Mouse (Mus musculus): ENCODE measurements around the gene Runx2. TPM values are rescaled to one million over a fixed set of nuclear protein-coding genes. Genes with fewer than 3 reads are reported as not detected.

Gene Runx2
- polyA plus RNA-seq, 1 experiment from 2014 or later, result 4.6 TPM

GRCm38 (mm10) chr17:44672806-44673205 is 141.8 kb downstream of the Runx2 start:
- H3K9ac ChIP-seq (replicated peaks), result no peak overlapping the region
- H3K4me3 ChIP-seq, result no peak overlapping the region
- H3K27me3 ChIP-seq, result peaks cover 46% of the 10 kb centered on the region
- 69% methylated on average over 7 of the region's 7 CpGs for WGBS
- no peak overlapping the region for H3K27ac ChIP-seq (replicated peaks)
- peaks cover 7% of the 10 kb centered on the region; the same call in 1 of the 2 replicates for H3K4me1 ChIP-seq
- H3K36me3 ChIP-seq, result no peaks in the 10 kb centered on the region
- no peaks in the 10 kb centered on the region for H3K9me3 ChIP-seq
- ATAC-seq (ENCODE audit: low FRiP score, low read depth), result no peak
- H3K4me2 ChIP-seq (replicated peaks), result no peak overlapping the region

- H3K27ac ChIP-seq (replicated peaks), result no peak overlapping the region
- ATAC-seq (ENCODE audit: low FRiP score, low read depth), result no peak
- no peak overlapping the region for H3K4me2 ChIP-seq (replicated peaks)
- no peak overlapping the region for H3K9ac ChIP-seq (replicated peaks)
- H3K9me3 ChIP-seq, result no peaks in the 10 kb centered on the region
- 89% methylated on average over 16 of the region's 16 CpGs for WGBS
- no peaks in the 10 kb centered on the region for H3K36me3 ChIP-seq
- peaks cover 7% of the 10 kb centered on the region; the same call in 1 of the 2 replicates for H3K4me1 ChIP-seq
- H3K4me3 ChIP-seq, result no peak overlapping the region
- H3K27me3 ChIP-seq, result peaks cover 52% of the 10 kb centered on the region
Measured at GRCm38 (mm10) chr17:44671946-44672692, 142.5 kb downstream of the Runx2 start.

- Histone ChIP-seq H3K36me3 (no peaks in the 10 kb centered on the region), H3K9me3 (no peaks in the 10 kb centered on the region), H3K27me3 (peaks cover 64% of the 10 kb centered on the region), H3K9ac (replicated peaks) (no peak overlapping the region), H3K4me3 (no peak overlapping the region), H3K27ac (replicated peaks) (no peak overlapping the region), H3K4me2 (replicated peaks) (peak overlapping the region; percentile 29), H3K4me1 (peaks cover 7% of the 10 kb centered on the region; the same call in 1 of the 2 replicates)
- peak; percentile 30; the same call in 1 of the 2 replicates for ATAC-seq (ENCODE audit: low FRiP score, low read depth)
- 15% methylated on average over 11 of the region's 11 CpGs for WGBS
Measured at GRCm38 (mm10) chr17:44669985-44670384, 144.6 kb downstream of the Runx2 start.

DNA sequence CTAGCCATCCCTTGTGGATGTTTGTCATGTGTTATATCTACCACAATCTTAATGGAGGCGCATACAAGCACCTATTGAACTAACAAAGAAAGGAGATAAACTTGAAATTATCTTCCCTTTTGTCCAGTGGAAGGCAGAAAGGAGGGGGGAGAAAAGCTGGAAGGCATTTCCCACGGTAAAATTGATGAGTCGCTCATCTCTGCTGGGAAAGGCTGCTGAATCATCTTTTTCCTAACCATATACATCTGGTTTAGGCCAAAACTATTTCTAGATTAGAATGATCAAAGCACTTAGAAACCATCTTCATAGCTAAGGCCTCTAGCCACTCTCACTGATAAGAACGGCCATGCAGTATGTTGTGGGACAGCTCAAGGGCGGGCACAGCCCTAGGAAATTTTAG is 147.3 kb downstream of the Runx2 start:
- WGBS, result 88% methylated on average over 5 of the region's 5 CpGs
- H3K27me3 ChIP-seq, result peaks cover 59% of the 10 kb centered on the region
- no peaks in the 10 kb centered on the region for H3K9me3 ChIP-seq
- H3K4me2 ChIP-seq (replicated peaks), result no peak overlapping the region
- peaks cover 7% of the 10 kb centered on the region; the same call in 1 of the 2 replicates for H3K4me1 ChIP-seq
- H3K36me3 ChIP-seq, result no peaks in the 10 kb centered on the region
- no peak overlapping the region for H3K9ac ChIP-seq (replicated peaks)
- no peak overlapping the region for H3K4me3 ChIP-seq
- ATAC-seq (ENCODE audit: low FRiP score, low read depth), result no peak
- no peak overlapping the region for H3K27ac ChIP-seq (replicated peaks)

GRCm38 (mm10) chr17:44663872-44664271 is 150.7 kb downstream of the Runx2 start:
- no peak overlapping the region for H3K4me3 ChIP-seq
- H3K9me3 ChIP-seq, result no peaks in the 10 kb centered on the region
- no peaks in the 10 kb centered on the region for H3K36me3 ChIP-seq
- no peak overlapping the region for H3K4me2 ChIP-seq (replicated peaks)
- no peak overlapping the region for H3K27ac ChIP-seq (replicated peaks)
- H3K4me1 ChIP-seq, result no peaks in the 10 kb centered on the region
- WGBS, result 65% methylated on average over 7 of the region's 7 CpGs
- H3K27me3 ChIP-seq, result peaks cover 34% of the 10 kb centered on the region
- ATAC-seq (ENCODE audit: low FRiP score, low read depth), result no peak
- no peak overlapping the region for H3K9ac ChIP-seq (replicated peaks)

- peaks cover 29% of the 10 kb centered on the region for H3K27me3 ChIP-seq
- H3K9me3 ChIP-seq, result no peaks in the 10 kb centered on the region
- no peak overlapping the region for H3K27ac ChIP-seq (replicated peaks)
- 94% methylated on average over 1 of the region's 1 CpGs for WGBS
- no peak overlapping the region for H3K4me2 ChIP-seq (replicated peaks)
- no peak overlapping the region for H3K9ac ChIP-seq (replicated peaks)
- no peak overlapping the region for H3K4me3 ChIP-seq
- H3K36me3 ChIP-seq, result no peaks in the 10 kb centered on the region
- no peaks in the 10 kb centered on the region for H3K4me1 ChIP-seq
- ATAC-seq (ENCODE audit: low FRiP score, low read depth), result no peak
Measured at GRCm38 (mm10) chr17:44663208-44663607, 151.4 kb downstream of the Runx2 start.

- Histone ChIP-seq H3K27me3 (peaks cover 23% of the 10 kb centered on the region), H3K4me1 (no peaks in the 10 kb centered on the region)
- 89% methylated on average over 6 of the region's 6 CpGs for WGBS
Measured at GRCm38 (mm10) chr17:44662080-44662706, 152.4 kb downstream of the Runx2 start.

DNA sequence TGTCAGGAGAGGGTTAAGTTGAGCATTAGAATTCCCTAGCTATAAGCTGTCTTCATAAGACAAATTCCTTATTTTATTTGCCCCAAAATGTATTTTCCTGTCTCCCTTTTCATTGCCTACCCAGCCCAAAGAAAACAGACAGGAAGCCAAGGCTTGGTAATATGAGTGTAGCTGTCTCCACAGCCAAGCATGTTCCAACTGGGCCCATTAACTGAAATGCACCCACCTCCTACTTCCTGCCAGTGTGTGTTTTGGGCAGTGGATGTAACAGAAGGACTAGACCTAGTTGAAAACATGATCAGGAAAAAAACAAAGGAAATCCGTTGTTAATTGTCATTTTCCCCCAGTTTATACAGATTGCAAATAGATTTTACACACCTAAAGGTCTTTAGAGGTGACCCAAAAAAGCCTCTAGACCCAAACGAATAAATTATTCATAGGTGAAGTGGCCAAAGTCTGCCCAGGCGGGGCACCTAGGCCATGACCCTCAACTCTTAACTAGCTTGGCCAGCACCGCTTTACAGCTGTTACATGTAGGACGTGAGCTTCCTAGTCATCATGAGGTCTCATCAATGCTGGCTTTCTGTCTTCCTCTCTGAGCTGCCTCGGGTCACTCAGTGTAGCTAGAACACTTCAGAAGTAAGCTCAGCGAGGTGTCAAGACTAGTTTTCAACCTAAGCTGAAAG is 154.3 kb downstream of the Runx2 start:
- Histone ChIP-seq H3K27ac (replicated peaks) (no peak overlapping the region), H3K27me3 (peaks cover 12% of the 10 kb centered on the region)

More at GRCm38 (mm10) chr17:44662080-44662706, 152.4 kb downstream of the Runx2 start:
- Histone ChIP-seq H3K36me3 (no peaks in the 10 kb centered on the region), H3K4me2 (replicated peaks) (no peak overlapping the region), H3K9me3 (no peaks in the 10 kb centered on the region), H3K27ac (replicated peaks) (no peak overlapping the region), H3K9ac (replicated peaks) (no peak overlapping the region), H3K4me3 (no peak overlapping the region)
- ATAC-seq (ENCODE audit: low FRiP score, low read depth), result no peak

DNA sequence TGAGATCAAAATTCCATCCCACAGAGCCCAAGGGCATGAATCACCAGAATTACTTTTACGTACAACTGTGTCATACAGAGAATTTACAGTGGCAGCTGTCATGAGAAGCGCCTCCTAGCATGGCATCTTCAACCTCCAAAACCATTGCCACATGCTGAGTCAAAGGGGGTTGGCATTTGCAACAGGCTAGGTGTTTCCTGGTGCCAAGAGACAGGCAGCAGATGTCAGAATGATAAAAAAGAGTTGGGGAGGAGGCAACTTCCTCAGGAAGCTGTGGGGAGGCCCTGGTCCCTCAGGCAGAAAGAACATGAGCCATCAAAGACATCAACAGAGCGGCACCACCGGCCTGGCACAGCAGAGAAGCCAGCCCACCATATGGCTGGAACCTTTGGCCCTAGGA is 160.1 kb downstream of the Runx2 start:
- H3K36me3 ChIP-seq, result no peaks in the 10 kb centered on the region
- H3K27ac ChIP-seq (replicated peaks), result no peak overlapping the region
- ATAC-seq (ENCODE audit: low FRiP score, low read depth), result no peak
- H3K4me2 ChIP-seq (replicated peaks), result no peak overlapping the region
- H3K4me1 ChIP-seq, result no peaks in the 10 kb centered on the region
- H3K9me3 ChIP-seq, result no peaks in the 10 kb centered on the region
- WGBS, result 88% methylated on average over 4 of the region's 4 CpGs
- H3K9ac ChIP-seq (replicated peaks), result no peak overlapping the region
- H3K27me3 ChIP-seq, result peaks cover 5% of the 10 kb centered on the region
- no peak overlapping the region for H3K4me3 ChIP-seq

More for the DNA sequence above, 154.3 kb downstream of the Runx2 start:
- H3K4me2 ChIP-seq (replicated peaks), result no peak overlapping the region
- WGBS, result 77% methylated on average over 7 of the region's 7 CpGs
- no peaks in the 10 kb centered on the region for H3K9me3 ChIP-seq
- no peak overlapping the region for H3K4me3 ChIP-seq
- ATAC-seq (ENCODE audit: low FRiP score, low read depth), result no peak
- no peak overlapping the region for H3K9ac ChIP-seq (replicated peaks)
- H3K4me1 ChIP-seq, result no peaks in the 10 kb centered on the region
- no peaks in the 10 kb centered on the region for H3K36me3 ChIP-seq

DNA sequence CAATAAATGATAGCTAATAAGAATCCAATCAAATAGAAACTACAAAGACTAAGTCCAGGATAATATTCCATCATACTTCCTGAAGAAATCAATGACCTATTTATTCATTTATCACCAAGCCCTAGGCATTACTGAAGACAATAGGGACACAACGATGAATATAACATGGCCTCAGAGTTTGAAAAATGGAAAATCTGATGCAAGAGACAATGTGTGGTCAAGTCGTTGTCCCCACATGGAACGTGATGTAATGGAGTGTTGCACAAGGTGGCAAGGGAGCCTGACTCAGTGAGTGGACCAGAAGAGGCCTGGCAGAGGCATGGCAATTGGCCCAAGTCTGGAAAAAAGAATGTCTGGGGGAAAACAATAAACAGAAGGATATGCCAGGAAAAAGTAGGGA is 161.5 kb downstream of the Runx2 start:
- H3K9me3 ChIP-seq, result no peaks in the 10 kb centered on the region
- H3K27me3 ChIP-seq, result peaks cover 5% of the 10 kb centered on the region
- H3K9ac ChIP-seq (replicated peaks), result no peak overlapping the region
- ATAC-seq (ENCODE audit: low FRiP score, low read depth), result no peak
- no peak overlapping the region for H3K4me2 ChIP-seq (replicated peaks)
- no peaks in the 10 kb centered on the region for H3K4me1 ChIP-seq
- 85% methylated on average over 3 of the region's 3 CpGs for WGBS
- no peak overlapping the region for H3K4me3 ChIP-seq
- H3K36me3 ChIP-seq, result no peaks in the 10 kb centered on the region
- no peak overlapping the region for H3K27ac ChIP-seq (replicated peaks)

- Histone ChIP-seq H3K4me1 (0 out of 2 replicates have a peak, but pooled peaks cover 2% of the 10 kb centered on the region), H3K4me2 (replicated peaks) (no peak overlapping the region), H3K4me3 (no peak overlapping the region), H3K27ac (replicated peaks) (no peak overlapping the region), H3K9ac (replicated peaks) (no peak overlapping the region), H3K36me3 (no peaks in the 10 kb centered on the region), H3K9me3 (no peaks in the 10 kb centered on the region), H3K27me3 (peaks cover 5% of the 10 kb centered on the region)
- ATAC-seq (ENCODE audit: low FRiP score, low read depth), result no peak
- 29% methylated on average over 7 of the region's 7 CpGs for WGBS
Measured at GRCm38 (mm10) chr17:44652054-44652453, 162.5 kb downstream of the Runx2 start.

GRCm38 (mm10) chr17:44651613-44652012 is 163.0 kb downstream of the Runx2 start:
- 64% methylated on average over 8 of the region's 8 CpGs for WGBS
- Histone ChIP-seq H3K4me3 (no peak overlapping the region), H3K4me1 (0 out of 2 replicates have a peak, but pooled peaks cover 3% of the 10 kb centered on the region), H3K27ac (replicated peaks) (no peak overlapping the region), H3K4me2 (replicated peaks) (no peak overlapping the region), H3K27me3 (peaks cover 5% of the 10 kb centered on the region), H3K36me3 (no peaks in the 10 kb centered on the region), H3K9me3 (no peaks in the 10 kb centered on the region), H3K9ac (replicated peaks) (no peak overlapping the region)
- no peak for ATAC-seq (ENCODE audit: low FRiP score, low read depth)

Measured in midbrain, embryonic 12.5 days (tissue).